Mouse (Mus musculus) hindbrain, embryonic 15.5 days (tissue): Measurements from ENCODE around the gene Fcamr. TPM values are rescaled to one million over a fixed set of nuclear protein-coding genes. Genes with fewer than 3 reads are reported as not detected.

ENCODE experiments used
- ATAC-seq: fragments of 200-750 bp; cut with Nextera tagmentation; 2 replicates; pipeline ENCODE4 v1.8.0; 2017; ENCODE audit warnings: low read depth, moderate number of reproducible peaks, moderate TSS enrichment; ENCODE audit not compliant: low FRiP score
- H3K27ac ChIP-seq: fragments of 300-500 bp; sonication (generic); replicated peaks from 2 replicates; pipeline ENCODE4 v1.5.1; 2015; ENCODE audit warnings: mild to moderate bottlenecking, inconsistent platforms
- H3K27me3 ChIP-seq: fragments of 300-500 bp; sonication (generic); 2 replicates; pipeline ENCODE4 v1.6.1; 2015; ENCODE audit warnings: control low read depth, inconsistent platforms
- H3K36me3 ChIP-seq: fragments of 300-500 bp; sonication (generic); 2 replicates; pipeline ENCODE4 v1.6.1; 2015; ENCODE audit warnings: control low read depth, inconsistent platforms
- H3K4me1 ChIP-seq: fragments of 300-500 bp; sonication (generic); replicated peaks from 2 replicates; pipeline ENCODE4 v1.6.1; 2015; ENCODE audit warnings: control low read depth, inconsistent platforms
- H3K4me2 ChIP-seq: fragments of 300-500 bp; sonication (generic); 2 replicates; pipeline ENCODE4 v1.6.1; 2015; ENCODE audit warnings: moderate library complexity, mild to moderate bottlenecking, inconsistent platforms
- H3K4me3 ChIP-seq: fragments of 300-500 bp; sonication (generic); 2 replicates; pipeline ENCODE4 v1.5.1; 2015; ENCODE audit warnings: mild to moderate bottlenecking, inconsistent platforms
- H3K9ac ChIP-seq: fragments of 300-500 bp; sonication (generic); 2 replicates; pipeline ENCODE4 v1.6.1; 2015; ENCODE audit warnings: inconsistent platforms
- H3K9me3 ChIP-seq: fragments of 300-500 bp; sonication (generic); 2 replicates; pipeline ENCODE4 v1.6.1; 2016; ENCODE audit warnings: control low read depth, inconsistent platforms
- WGBS: fragments of 180-500 bp; shearing (Covaris S2); methylation state at CpG from one replicate; pipeline ENCODE4 v1.1.7; 2015; 5-methylcytosine and 5-hydroxymethylcytosine counted together
- polyA plus RNA-seq: library from polyadenylated mRNA; unstranded; fragments of >200 nt; fragmentation: Nextera tagmentation; extraction: Ambion mirVana; gene quantifications from 2 replicates; pipeline ENCODE4 v1.2.1, GENCODE M21; 2015

The Fcamr gene
- polyA plus RNA-seq = not detected in 2 replicates

DNA sequence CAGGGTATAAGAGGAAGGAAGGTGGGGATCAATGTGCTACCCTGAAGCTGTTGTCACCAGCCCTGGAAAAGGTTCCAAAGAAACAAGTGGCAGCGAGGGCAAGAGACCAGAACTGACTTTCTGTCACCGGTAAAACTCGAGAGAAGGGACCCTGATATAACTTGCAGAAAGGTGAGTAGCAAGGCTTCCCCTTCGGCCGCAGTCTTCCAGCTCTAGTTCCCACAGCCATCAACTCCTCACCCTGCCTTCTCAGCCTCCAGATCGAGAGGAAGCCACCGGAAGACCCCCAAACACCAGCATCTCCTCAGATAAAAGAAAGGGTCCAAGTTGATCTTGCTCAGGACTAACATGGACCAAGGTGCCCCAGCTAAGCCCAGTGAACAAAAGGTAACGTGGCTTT, at the start of gene Fcamr:
Gene Fcamr (plus strand): TSS at position 301 of the 400 bp plus-strand sequence.
- 88% methylated on average over 8 of the region's 8 CpGs for WGBS
- no peak for ATAC-seq
- H3K9ac ChIP-seq = no peak within 1 kb of the TSS
- no peak within 1 kb of the TSS for H3K27ac ChIP-seq
- H3K4me2 ChIP-seq = no peak within 1 kb of the TSS
- H3K4me3 ChIP-seq = no peak within 1 kb of the TSS
- no peaks in the 10 kb centered on the region for H3K36me3 ChIP-seq
- no peaks in the 10 kb centered on the region for H3K27me3 ChIP-seq
- H3K4me1 ChIP-seq = no peaks in the 10 kb centered on the region
- no peaks in the 10 kb centered on the region for H3K9me3 ChIP-seq

DNA sequence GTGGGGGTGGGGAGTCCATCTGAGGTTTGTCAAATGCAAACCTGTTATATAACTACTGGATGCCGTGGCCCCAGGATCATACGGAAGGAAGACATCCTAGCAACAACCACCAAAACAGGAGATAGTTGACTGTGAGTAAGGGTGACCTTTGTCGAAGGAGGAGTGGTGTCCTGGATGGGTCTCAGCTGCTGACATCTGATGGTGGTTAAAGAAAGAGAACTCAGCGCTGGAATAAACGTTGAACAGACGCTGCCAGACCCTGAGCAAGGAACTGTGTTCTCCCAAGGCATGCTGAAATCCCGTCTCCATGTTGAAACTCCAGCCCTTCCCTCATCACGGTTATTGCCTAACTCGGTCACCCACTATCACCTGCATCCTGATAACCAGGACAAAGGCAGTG, 41.0 kb upstream of the Fcamr start:
- WGBS = 89% methylated on average over 9 of the region's 9 CpGs
- H3K27ac ChIP-seq = no peak overlapping the region
- H3K4me1 ChIP-seq = no peaks in the 10 kb centered on the region
- no peak overlapping the region for H3K4me2 ChIP-seq
- H3K4me3 ChIP-seq = no peak overlapping the region
- H3K27me3 ChIP-seq = no peaks in the 10 kb centered on the region
- H3K9ac ChIP-seq = no peak overlapping the region
- no peaks in the 10 kb centered on the region for H3K9me3 ChIP-seq
- H3K36me3 ChIP-seq = no peaks in the 10 kb centered on the region
- no peak for ATAC-seq

DNA sequence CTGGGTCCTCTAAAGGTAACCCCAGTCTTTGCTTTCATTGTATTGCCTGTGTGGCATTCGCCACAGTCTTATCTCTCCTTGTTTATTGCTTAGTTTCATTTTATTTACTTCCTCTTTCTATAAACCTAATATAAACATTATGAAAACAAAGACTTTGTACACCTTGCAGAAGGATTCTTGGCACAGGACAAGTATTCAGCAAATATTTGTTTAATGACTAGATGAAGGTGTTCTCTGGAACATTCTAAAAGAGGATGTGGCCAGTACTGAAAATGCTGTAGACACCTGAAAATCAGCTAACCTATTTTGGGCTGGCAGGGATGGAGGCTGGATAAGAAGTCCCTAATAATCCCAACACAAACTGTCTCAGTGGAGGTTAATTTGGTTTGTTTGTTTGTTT, 39.1 kb upstream of the Fcamr start:
- H3K36me3 ChIP-seq = no peaks in the 10 kb centered on the region
- ATAC-seq = no peak

DNA sequence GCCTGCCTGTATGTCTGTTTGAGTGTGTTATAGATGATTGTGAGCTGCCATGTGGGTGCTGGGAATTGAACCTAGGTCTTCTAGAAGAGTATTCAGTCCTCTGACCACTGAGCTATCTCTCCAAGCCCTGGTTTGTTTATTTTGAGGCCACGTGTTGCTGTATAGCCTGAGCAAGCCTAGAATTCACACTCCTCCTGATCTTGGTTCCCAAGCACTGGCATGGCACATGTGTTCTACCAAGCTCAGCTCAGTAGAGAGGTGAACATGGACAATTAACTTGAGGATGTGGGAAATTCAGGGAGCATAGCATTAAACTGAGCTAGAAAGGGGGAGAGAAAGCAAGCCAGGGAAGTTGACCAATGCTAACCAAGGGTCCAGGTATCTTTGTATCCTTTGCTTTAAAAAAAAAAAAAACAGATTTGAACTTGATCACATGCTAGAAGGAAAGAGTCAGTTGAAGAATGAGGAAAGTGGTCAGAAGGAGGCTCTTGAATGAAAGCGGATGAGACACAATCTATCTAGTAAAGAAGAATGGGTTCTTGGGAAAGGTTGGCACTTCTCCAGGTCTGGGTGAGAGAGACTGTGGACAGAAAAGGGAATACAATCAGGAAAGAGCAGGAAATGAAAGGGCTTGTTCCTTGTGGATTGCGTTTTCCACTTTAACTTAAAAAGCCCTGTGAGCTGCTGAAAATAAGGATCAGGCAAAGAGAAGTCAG, 38.5 kb upstream of the Fcamr start:
- H3K9me3 ChIP-seq = no peaks in the 10 kb centered on the region
- 83% methylated on average over 3 of the region's 3 CpGs for WGBS

More for the DNA sequence above, 39.1 kb upstream of the Fcamr start:
- H3K4me1 ChIP-seq = no peaks in the 10 kb centered on the region
- no peaks in the 10 kb centered on the region for H3K9me3 ChIP-seq
- no peak overlapping the region for H3K4me2 ChIP-seq
- no peak overlapping the region for H3K9ac ChIP-seq
- H3K27me3 ChIP-seq = no peaks in the 10 kb centered on the region
- H3K27ac ChIP-seq = no peak overlapping the region
- WGBS = 89% methylated on average over 1 of the region's 1 CpGs
- H3K4me3 ChIP-seq = no peak overlapping the region

DNA sequence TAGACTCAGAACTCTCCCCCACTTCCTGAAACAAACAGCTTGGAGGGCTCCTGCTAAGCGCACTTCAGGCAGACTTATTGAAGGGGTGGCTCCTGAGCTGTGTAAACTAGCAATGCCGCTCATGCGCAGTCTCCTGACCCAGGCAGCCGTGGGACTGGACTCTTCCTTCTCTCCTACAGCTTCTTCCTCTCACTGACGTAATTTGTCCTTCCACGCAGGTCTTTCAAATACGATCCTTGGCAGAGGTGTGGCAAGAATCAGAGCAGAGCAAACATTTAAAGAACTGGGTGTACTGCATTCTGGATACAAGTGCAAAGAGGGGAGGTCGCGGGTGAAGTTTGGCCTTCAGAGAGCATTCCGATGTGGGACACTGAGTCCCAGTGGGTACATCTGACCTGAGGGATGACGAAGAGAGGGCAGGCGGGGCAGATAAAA, 36.7 kb upstream of the Fcamr start:
- H3K4me2 ChIP-seq = no peak overlapping the region
- H3K4me3 ChIP-seq = no peak overlapping the region
- no peak for ATAC-seq
- no peaks in the 10 kb centered on the region for H3K9me3 ChIP-seq
- H3K36me3 ChIP-seq = no peaks in the 10 kb centered on the region
- H3K27me3 ChIP-seq = no peaks in the 10 kb centered on the region
- H3K27ac ChIP-seq = no peak overlapping the region
- no peaks in the 10 kb centered on the region for H3K4me1 ChIP-seq
- H3K9ac ChIP-seq = no peak overlapping the region
- 92% methylated on average over 12 of the region's 12 CpGs for WGBS

More for the DNA sequence above, 38.5 kb upstream of the Fcamr start:
- Histone ChIP-seq H3K36me3 (no peaks in the 10 kb centered on the region), H3K4me3 (no peak overlapping the region), H3K27me3 (no peaks in the 10 kb centered on the region), H3K4me2 (no peak overlapping the region), H3K27ac (no peak overlapping the region), H3K9ac (no peak overlapping the region), H3K4me1 (no peaks in the 10 kb centered on the region)
- ATAC-seq = no peak

DNA sequence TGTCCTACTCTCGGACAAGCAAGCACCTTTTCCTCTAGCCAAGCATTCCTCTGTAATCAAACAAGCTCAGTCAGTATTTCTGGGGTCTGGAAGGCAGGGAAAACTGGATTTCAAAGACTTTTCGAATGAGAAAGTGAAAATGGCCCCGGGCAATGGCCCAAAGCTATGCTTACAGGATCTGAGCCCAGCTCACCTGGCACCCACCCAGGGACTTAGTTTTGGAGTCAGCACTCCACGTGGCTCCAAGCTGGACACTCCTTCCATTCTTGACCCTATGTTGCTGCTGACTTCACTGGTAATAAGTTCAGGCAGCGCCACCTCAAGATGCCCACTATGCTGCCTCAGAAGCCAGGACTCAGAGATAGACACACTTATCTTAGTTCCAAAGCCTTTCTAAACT, 33.6 kb upstream of the Fcamr start:
- WGBS = 86% methylated on average over 5 of the region's 5 CpGs
- no peaks in the 10 kb centered on the region for H3K9me3 ChIP-seq
- ATAC-seq = no peak

DNA sequence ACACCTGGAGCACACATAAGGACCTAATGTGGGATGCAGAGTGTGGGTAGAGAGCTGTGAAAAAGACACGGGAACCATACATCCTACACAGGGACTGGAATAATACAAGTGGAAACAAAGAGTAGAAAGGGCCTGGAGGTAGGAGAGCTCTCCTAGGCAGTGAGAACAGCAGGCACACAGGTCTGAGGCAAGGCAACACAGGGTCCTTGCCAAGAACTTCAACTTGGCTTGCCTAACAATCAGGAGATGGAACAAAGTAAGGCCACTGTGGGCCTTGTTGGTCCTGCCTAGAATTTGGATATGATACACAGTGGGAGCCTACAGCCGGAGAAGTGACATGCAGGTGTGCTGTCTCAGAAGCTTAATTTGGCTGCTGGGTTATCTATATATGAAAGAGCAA, 30.8 kb upstream of the Fcamr start:
- H3K9me3 ChIP-seq = no peaks in the 10 kb centered on the region
- H3K9ac ChIP-seq = no peak overlapping the region
- H3K4me2 ChIP-seq = no peak overlapping the region
- H3K4me3 ChIP-seq = no peak overlapping the region
- no peak for ATAC-seq
- no peaks in the 10 kb centered on the region for H3K27me3 ChIP-seq
- no peak overlapping the region for H3K27ac ChIP-seq
- no peaks in the 10 kb centered on the region for H3K4me1 ChIP-seq
- H3K36me3 ChIP-seq = no peaks in the 10 kb centered on the region
- 93% methylated on average over 2 of the region's 2 CpGs for WGBS

More for the DNA sequence above, 33.6 kb upstream of the Fcamr start:
- Histone ChIP-seq H3K4me1 (no peaks in the 10 kb centered on the region), H3K4me3 (no peak overlapping the region), H3K36me3 (no peaks in the 10 kb centered on the region), H3K27ac (no peak overlapping the region), H3K4me2 (no peak overlapping the region), H3K27me3 (no peaks in the 10 kb centered on the region), H3K9ac (no peak overlapping the region)

DNA sequence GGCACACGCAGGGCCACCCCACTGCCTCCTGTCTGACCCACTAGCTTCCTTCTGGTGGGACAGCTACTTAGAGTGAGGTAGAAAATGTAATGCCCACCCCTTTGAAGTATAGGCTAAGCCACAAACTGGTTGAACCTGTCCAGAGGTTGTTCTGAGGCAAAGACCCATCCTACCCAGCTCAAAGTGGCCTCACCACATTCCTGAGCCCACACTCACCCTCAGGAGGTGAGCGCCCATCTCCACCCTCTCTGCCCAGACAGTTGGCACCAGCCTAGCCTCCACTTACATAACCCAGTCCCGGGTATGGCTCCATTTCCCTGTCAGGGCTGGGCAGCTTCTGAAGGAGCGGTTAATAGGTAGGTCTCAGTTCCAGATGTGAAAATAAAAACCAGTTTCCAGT, 30.2 kb upstream of the Fcamr start:
- 87% methylated on average over 4 of the region's 4 CpGs for WGBS
- Histone ChIP-seq H3K9me3 (no peaks in the 10 kb centered on the region), H3K9ac (no peak overlapping the region), H3K4me3 (no peak overlapping the region), H3K27me3 (no peaks in the 10 kb centered on the region), H3K4me1 (no peaks in the 10 kb centered on the region), H3K27ac (no peak overlapping the region), H3K36me3 (no peaks in the 10 kb centered on the region), H3K4me2 (no peak overlapping the region)
- ATAC-seq = no peak

DNA sequence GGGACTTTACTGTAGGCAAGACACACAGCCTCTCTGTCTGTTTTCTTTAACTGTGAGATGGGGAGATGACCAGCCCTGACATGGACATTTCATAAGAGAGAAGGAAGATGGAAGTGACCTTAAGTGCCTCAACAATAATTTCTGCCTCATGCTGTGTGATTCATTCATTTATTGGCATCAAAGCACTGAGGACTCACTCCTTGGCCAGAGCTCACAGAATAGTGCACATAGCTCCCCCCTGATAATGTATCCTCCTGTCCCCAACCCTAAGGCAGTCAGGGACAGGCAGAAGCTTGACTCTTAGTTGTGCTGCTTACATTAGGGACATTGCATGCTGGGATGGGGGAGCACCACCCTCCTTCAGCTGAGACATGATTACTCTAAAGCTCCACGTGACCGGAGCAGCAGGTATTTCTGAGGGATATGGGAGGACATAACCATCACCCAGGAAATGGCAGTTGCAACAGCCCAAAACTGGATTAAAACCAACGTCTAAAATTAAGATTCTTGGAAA, 29.7 kb upstream of the Fcamr start:
- H3K4me2 ChIP-seq = no peak overlapping the region
- 75% methylated on average over 3 of the region's 3 CpGs for WGBS
- ATAC-seq = no peak
- H3K9ac ChIP-seq = no peak overlapping the region
- no peak overlapping the region for H3K27ac ChIP-seq
- H3K4me3 ChIP-seq = no peak overlapping the region
- no peaks in the 10 kb centered on the region for H3K36me3 ChIP-seq
- H3K4me1 ChIP-seq = no peaks in the 10 kb centered on the region
- no peaks in the 10 kb centered on the region for H3K9me3 ChIP-seq
- H3K27me3 ChIP-seq = no peaks in the 10 kb centered on the region

DNA sequence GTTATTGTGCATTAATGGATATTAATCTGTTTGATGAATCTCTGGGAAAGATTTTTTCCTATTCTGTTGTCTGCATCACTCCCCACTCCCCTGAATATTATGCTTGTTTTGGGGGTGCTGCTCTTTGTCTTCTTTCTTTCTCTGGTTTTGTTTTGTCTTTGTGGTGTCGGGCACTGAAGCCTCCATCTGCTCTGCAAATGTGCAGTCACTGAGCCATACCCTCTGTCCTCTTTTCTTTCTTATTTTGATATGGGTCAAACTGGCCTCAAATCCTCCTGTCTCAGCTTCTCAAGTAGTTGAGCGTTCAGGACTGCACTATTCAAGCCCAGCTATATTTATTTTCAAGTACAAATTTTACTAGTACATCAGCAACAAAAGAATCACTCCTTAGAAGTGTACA, 25.5 kb upstream of the Fcamr start:
- no peak for ATAC-seq
- H3K27ac ChIP-seq = no peak overlapping the region
- H3K4me3 ChIP-seq = no peak overlapping the region
- H3K27me3 ChIP-seq = no peaks in the 10 kb centered on the region
- no peaks in the 10 kb centered on the region for H3K36me3 ChIP-seq
- H3K9me3 ChIP-seq = no peaks in the 10 kb centered on the region
- WGBS = 33% methylated on average over 2 of the region's 2 CpGs
- no peaks in the 10 kb centered on the region for H3K4me1 ChIP-seq
- H3K9ac ChIP-seq = no peak overlapping the region
- no peak overlapping the region for H3K4me2 ChIP-seq

DNA sequence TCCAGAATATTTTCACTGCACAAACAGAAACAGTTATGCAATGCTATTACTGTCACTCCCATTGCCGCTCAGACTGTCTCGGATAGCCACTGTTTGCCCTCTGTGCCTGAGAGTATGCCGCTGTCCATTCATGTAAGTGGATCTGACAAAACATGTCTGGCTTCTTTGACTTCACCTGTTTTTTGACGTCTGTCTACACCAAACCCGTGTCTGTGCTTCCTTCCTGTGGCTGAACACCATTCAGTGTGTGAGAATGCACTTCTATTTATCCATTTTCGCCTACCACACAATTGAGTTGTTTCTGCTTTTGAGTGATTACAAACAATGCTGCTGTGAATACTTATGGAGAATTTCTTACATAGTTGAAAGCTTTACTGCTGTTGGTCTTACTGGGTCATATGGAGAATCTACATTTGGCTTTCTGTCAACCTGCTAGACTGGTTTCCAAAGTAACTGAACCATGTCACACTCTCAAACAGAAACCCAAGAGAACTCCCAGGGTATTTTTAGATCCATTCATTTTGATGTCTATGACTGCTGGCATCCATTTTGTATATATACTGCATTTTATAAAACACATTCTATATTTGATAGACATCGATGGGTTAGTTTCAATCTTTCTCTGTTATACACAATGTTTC, 24.9 kb upstream of the Fcamr start:
- Histone ChIP-seq H3K9ac (no peak overlapping the region), H3K4me2 (no peak overlapping the region), H3K27me3 (no peaks in the 10 kb centered on the region), H3K4me3 (no peak overlapping the region), H3K4me1 (no peaks in the 10 kb centered on the region), H3K36me3 (no peaks in the 10 kb centered on the region), H3K9me3 (no peaks in the 10 kb centered on the region), H3K27ac (no peak overlapping the region)
- no peak for ATAC-seq
- WGBS = 80% methylated on average over 7 of the region's 7 CpGs

DNA sequence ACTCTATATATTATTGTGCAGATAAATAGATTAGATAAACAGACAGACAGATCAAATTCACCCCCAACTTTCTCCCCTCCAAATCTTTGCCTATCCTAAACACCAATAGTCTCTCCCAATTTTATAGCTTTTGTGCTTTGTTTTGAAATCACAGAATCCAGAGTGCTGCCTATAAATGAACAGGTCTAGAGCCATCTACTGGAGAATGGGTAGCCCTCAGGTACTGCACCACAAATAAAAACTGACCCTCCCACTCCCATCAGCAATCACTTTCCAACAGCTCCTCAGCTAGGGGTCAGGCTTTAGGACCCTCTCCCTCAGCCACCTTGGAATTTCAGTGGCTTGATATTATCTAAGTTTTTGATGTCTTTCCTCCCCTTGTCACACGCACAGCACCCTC, 24.1 kb upstream of the Fcamr start:
- ATAC-seq = no peak
- no peak overlapping the region for H3K4me3 ChIP-seq
- no peak overlapping the region for H3K27ac ChIP-seq
- H3K4me1 ChIP-seq = no peaks in the 10 kb centered on the region
- H3K4me2 ChIP-seq = no peak overlapping the region
- no peaks in the 10 kb centered on the region for H3K9me3 ChIP-seq
- 91% methylated on average over 1 of the region's 1 CpGs for WGBS
- no peaks in the 10 kb centered on the region for H3K36me3 ChIP-seq
- H3K9ac ChIP-seq = no peak overlapping the region
- no peaks in the 10 kb centered on the region for H3K27me3 ChIP-seq
